Mouse (Mus musculus) kidney, postnatal 10 days (tissue): ENCODE data around the gene Utf1.

ENCODE experiments used
- DNase-seq: peaks from one replicate; pipeline ENCODE4 v3.0.0; 2021; ENCODE audit warnings: mixed read lengths

The Utf1 gene

DNA sequence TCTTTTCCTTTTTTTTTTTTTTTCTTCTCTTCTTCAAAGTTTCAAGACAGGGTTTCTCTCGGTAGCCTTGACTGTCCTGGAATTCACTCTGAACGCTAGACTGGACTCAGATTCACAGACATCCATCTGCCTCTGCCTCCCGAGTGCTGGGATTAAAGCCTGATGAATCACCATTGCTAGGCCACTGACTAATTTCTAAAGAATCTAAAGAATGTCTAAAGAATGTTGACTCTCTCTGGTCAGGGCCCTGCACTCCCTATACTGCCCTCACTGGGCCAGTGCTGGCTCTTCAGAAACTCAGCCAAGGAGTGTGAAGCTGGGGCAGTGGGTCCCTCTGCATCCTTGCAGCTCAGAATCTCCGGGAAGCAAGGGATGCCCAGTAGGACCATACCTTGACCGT is 31.9 kb downstream of the Utf1 start:
- no peak for DNase-seq

DNA sequence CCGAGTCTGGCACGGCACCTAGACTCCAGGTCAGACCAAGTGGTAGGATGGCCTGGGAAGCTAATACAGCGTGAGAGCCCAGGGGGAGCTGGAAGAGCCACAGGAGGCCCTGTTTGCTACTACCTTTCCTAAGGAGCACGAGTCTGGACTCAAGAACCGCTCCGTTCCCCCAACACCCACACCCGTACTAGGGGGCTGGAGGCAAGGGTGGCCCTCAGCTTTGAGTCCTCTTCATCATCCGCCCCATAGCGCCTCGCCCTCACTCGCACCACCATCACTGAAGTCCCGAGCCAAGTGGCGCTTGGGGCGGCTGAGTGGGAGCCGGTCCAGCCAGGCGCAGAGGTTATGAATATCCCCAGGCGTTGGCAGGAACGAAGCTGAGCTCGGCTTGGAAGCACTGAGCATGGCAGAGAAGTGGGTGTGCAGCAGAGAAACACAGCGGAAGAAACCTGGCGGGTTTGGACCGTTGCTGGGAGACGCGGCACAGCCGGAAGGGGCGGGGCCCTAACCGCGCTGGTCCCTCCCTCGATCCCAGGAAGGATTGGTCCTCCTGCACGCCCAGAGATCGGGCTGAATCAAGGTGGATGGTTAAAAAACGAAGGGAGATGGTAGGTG is 34.8 kb downstream of the Utf1 start, which contains the start of gene 6430531B16Rik:
6430531B16Rik (minus strand) TSS at position 478 of the 615 bp plus-strand sequence.
- DNase-seq = peak; percentile 87

DNA sequence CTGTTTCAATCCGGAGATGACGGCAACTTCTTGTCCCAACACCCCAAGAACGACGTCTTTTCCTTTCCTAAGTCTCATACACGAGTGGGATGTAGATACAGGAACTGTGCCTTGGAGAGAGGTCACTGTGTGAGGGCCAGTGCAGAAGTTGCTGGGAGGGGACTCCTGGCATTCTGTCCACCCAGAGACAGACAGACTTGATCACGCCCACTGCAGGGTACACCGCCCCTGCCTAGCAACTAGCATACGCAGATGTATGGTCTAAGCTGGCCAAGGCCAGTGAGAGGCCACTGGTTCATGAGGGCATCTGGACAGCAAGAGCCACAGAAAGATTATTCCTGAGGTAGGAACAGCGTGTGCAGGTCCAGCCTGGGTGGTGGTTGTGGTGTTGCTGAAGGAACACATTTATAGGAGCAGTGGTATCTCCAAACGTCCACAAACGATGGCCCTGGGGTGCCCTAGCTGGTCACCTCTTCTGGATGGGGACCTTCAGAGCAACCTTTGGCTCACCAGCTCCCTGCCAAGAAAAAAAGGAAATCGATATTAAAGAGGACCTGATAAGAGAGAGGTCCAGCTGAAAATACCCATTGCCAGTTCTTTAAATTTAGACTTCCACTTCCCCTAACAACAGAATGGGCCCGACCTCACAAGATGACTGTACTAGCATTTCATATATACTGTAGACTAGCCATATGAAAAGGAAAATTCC is 35.6 kb downstream of the Utf1 start:
- DNase-seq = peak; percentile 18

DNA sequence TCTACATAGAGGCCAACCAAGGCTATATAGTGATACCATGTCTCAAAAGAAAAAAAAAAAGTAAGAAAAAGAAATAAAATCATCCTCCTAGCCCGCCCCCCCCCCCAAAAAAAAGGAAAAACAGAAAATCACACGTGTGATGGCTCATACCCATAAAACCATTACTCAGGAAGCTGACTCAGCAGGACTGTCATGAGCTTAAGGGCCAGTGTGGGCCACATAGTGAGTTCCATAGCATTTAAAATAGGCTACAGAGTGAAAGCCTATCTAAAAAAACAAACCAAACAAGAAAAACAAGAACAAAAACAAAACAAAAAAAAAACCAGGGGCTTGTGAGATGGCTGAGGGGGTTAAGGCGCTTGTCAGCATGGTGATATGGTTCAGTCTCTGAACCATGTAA is 37.2 kb downstream of the Utf1 start:
- DNase-seq = no peak

DNA sequence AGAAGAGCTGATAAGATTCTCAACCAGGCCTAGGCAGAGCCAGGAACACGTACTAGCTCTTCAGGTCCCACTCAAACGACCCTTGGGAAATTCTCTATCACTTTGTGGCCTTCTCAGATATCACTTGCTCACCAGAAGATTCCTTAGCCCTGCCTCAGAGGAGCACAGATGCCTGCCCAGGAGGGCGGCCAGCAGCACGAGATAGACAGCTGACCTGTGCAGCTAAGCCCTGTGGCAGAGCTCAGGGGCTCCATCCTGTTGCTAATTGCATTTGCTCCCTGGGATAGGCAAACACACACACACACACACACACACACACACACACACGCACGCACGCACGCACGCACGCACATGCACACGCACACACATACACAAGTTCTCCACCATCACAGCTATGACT is 38.5 kb downstream of the Utf1 start:
- DNase-seq = no peak

DNA sequence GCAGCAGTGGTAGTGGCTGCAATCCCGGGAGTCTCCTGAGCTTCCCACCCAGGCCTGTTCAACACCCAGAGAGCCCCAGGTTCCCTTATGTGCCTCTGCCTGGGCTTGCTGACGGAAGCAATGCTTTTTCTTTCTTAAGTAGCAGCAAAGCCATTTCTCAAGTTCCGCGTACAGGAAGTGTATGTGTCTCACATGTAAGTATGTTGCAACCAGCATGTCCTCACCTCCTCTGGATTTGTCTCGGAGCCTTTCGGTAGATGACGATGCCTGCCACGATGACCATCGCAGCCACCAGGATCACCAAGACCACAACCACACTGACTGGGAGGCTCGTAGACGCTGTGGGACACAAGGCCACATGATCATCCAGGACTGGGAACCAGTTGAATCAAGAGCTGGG is 40.9 kb downstream of the Utf1 start:
- DNase-seq = no peak

DNA sequence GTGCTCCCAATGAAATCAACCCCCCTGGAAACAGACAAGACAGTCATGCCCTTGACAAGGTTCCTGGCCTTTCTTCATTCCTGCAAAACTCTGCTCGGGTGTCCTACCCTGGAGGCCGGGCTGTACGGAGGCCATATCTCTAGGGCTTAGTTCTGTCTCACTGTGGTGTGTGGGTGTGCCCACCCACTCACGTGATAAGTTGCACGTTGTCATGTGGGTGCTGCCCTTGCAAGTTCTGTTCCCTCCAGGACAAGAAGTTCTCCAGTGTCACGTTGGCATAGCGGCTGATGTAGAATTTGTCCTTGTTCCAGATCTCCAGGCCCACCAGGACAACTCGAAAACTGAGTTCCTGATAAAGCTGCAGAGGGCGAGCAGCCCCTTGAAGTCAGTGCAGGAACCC is 44.7 kb downstream of the Utf1 start:
- DNase-seq = no peak

DNA sequence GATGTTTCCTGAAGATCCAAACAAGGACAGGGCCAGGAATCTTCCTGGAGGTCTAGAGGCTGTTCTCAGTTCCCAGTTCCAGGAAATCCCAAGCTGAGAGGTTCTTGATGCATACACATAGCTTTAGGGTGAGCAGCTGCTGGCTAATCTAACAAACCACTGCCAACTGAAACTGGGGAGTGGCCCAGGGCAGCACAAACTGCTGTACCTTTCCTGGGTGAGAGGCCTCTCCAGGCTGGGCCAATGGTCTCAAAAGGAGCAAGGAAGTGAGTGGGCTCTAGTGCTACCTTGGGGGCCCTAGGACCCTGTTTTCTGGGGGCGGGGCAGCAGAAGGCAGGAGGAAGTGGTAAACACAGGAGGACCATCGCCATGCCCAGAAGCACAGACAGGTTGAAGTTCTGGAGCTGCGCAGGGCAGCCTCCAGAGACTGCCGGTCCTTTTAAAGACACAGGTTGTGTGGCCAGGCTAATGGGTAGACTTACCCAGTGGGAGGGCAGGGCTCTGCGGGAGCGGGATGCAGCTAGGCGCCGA is 47.3 kb downstream of the Utf1 start:
- DNase-seq = no peak

DNA sequence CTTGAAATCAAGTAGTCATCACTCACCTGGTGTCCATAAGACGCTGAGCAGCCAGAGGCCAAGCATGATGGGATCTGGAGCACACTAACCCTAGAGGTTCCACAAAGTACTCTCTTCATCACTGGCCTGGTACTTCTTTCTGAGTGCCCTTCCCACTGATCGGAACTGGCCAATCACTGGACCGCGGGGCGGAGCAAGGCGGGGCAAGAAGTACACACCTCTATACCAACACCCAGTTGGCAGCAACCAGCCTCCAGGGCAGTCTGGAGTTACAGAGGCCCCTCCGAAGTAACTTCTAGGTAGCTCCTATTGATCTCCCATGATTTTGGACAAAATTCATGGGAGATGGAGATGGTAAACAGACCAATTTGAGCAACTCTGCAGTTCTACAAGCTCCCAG is 48.8 kb downstream of the Utf1 start, which contains the start of gene Adam8:
Adam8 (minus strand) TSS at position 157 of the 400 bp plus-strand sequence.
- DNase-seq = peak; percentile 45

DNA sequence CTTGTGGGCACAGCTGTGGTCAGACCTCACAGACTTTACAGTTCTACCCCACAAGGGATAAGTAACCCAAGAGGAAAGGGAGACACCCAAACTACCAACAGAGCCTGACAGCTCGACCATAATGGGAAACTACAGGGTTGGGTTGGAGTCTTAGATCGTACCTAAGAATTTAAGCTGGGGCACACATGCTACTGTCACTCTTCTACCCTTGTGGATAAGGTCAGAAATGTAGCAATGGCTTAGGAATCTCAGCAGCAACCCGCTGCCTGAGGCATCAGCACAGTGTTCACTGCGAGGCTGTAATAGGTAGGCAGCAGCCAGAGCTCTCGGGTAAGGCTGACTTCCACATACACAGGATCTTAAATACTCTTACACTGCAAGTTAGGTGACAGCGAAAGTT is 49.9 kb downstream of the Utf1 start:
- DNase-seq = no peak

DNA sequence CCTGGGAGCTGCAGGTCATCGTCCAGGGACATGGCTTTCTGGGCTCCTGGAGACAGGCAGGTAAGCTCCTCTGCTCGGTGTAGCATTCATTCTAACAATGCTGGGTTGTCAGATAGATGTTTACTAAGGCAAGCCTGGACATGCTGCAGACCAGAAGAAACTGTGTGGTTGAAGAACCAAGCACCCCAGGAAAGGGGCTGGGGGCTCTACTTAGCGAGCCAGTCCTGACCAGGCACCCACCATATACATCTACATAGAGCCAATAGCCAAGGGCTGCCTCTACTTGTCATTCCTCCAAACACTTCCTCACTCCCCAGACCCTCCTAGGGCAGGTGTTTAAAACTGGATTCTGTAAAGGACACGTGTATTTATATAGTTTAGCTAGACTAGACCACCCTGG is 50.6 kb downstream of the Utf1 start:
- no peak for DNase-seq

DNA sequence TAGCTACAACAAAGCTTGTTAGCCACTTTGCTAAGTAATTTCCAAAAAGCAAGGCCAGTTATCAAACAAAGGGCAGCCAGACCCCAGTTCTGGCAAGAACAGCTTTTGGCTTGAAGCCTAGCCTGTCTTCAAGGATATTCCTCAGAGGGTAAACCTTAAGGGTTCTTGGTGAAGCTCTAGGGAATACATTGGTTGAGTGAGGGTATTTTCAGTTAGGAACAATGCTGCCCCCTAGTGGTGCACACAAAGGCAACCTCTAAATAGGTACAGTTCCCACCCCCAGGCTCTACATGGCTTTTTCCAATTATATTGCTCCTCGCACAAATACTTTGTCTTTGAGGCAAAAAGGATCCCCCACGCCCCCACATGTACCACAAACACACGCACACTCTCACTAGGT is 51.1 kb downstream of the Utf1 start:
- peak; percentile 75 for DNase-seq
